Mouse (Mus musculus) bone marrow, adult 2 months (tissue): ENCODE measurements around the gene Hebp1.

Experiments
- CTCF ChIP-seq: fragments of 200-500 bp; IDR thresholded peaks from 2 replicates; pipeline ENCODE4 v1.5.1; 2011; ENCODE audit warnings: low read length, control low read depth; ENCODE audit not compliant: control insufficient read depth, insufficient read depth
- POLR2A ChIP-seq: fragments of 200-500 bp; IDR thresholded peaks from 2 replicates; pipeline ENCODE4 v1.6.1; 2011; ENCODE audit warnings: low read depth, mild to moderate bottlenecking, control low read depth, low read length, borderline replicate concordance; ENCODE audit not compliant: control insufficient read depth

DNA sequence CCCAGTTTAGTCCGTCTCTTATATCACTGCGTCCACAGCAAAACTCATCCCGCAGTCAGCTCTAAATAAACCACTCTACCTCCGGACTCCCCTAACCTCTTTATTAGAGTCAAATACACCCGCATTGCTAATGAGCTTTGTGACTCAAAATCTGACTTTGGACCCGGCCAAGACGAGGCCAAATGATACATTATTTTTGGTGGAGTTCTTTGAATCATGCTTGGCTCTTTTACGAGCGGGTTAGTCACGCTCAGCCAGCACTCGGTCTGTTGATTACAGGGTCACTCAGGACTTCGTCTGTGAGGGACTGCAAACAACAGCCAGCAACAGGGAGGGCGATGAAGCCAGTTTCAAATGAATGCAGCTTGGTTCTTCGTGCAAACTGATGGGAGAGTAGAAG, 59.1 kb downstream of the Hebp1 start:
- no peak for TF ChIP-seq CTCF
- TF ChIP-seq POLR2A = no peak
